ENCODE assay signal across 21 mouse cellular contexts in the genomic region with DNA sequence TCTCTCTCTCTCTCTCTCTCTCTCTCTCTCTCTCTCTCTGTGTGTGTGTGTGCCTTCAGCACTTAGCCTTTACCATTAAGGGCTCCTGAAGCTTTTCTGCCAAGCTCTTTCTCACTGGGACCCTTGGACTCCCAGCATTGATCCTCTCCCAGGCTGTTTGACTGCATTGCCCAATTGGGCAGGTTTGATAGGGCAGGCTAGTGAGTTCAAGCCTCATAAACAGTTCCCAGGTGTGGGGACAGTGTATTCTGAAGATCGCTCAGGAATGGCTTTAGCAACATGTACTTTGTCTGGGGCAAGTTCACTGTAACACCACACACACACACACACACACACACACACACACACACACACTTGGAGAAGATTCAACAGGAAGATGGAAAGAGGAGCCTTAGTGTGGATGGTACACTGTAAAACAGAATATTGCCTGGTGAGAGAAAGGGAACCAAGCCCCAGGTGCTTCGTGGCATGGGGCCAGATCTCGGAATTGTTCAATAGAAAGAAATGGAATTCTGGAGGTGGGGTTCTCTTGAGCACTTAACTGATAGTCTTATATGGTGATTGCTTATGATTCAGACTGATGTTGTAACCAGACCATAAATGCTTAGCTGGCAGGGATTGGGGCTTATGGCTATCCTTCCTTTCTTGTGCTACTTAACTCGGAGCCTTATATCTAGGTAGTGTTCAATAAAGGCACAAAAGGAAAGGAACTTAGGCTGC.
A peak's percentile ranks its signal among the peaks of the same experiment; 100 is the strongest.
DNase-seq lines count a peak whose midpoint lies in the region; ATAC-seq and TF ChIP-seq lines count a peak whose summit lies in the region.
"Had no signal": no experiment of that assay in that cellular context is flagged by ENCODE, and none has a peak within 500 bp of the region (broad histone marks: within the 10 kb centered on the region; RNA-seq: fewer than 3 reads in every experiment).

No protein-coding gene starts in this region.

- no peak overlapping the region for H3K9ac ChIP-seq in lung, embryonic 14.5 days
- H3K9ac ChIP-seq in intestine, postnatal 0 days (ENCODE audit: low read depth, low read length) = no peak overlapping the region
- no peak overlapping the region for H3K9ac ChIP-seq in liver, embryonic 16.5 days (ENCODE audit: low read depth, low read length)
- H3K9ac ChIP-seq in hindbrain, embryonic 13.5 days = no peak overlapping the region
- H3K9ac ChIP-seq: forebrain, embryonic 12.5 days; heart, embryonic 12.5 days; hindbrain, embryonic 14.5 days; lung, embryonic 15.5 days; neural tube, embryonic 15.5 days had no signal

- no peak for TF ChIP-seq POLR2A in lung, adult 2 months (IDR thresholded peaks at IDR 0.05; ENCODE audit: borderline replicate concordance, extremely low read depth, low read depth, low read length)

- H3K4me2 ChIP-seq in lung, embryonic 14.5 days = no peak overlapping the region
- no peak overlapping the region for H3K4me2 ChIP-seq in intestine, postnatal 0 days (replicated peaks; ENCODE audit: low read depth)
- H3K4me2 ChIP-seq in liver, embryonic 16.5 days (ENCODE audit: low read depth, low read length) = no peak overlapping the region
- H3K4me2 ChIP-seq in hindbrain, embryonic 13.5 days = no peak overlapping the region
- H3K4me2 ChIP-seq: forebrain, embryonic 12.5 days; heart, embryonic 12.5 days; hindbrain, embryonic 14.5 days; lung, embryonic 15.5 days; neural tube, embryonic 15.5 days had no signal

- no peaks in the 10 kb centered on the region for H3K9me3 ChIP-seq in lung, embryonic 14.5 days (ENCODE audit: low read depth, low read length)
- H3K9me3 ChIP-seq in intestine, postnatal 0 days (ENCODE audit: control insufficient read depth) = no peaks in the 10 kb centered on the region
- H3K9me3 ChIP-seq in liver, embryonic 16.5 days (replicated peaks; ENCODE audit: control insufficient read depth, low read length) = no peaks in the 10 kb centered on the region
- 0 out of 2 replicates have a peak, but pooled peaks cover 3% of the 10 kb centered on the region for H3K9me3 ChIP-seq in hindbrain, embryonic 13.5 days
- H3K9me3 ChIP-seq: lung, embryonic 15.5 days; neural tube, embryonic 15.5 days had no signal

- H3K4me1 ChIP-seq in lung, embryonic 14.5 days (ENCODE audit: insufficient read depth) = peaks cover 9% of the 10 kb centered on the region
- H3K4me1 ChIP-seq in lung, adult 2 months (ENCODE audit: control insufficient read depth, insufficient read depth, low read length) = peaks cover 3% of the 10 kb centered on the region; the same call in 1 of the 2 replicates
- H3K4me1 ChIP-seq in intestine, postnatal 0 days (replicated peaks; ENCODE audit: control insufficient read depth, insufficient read depth, low read length) = no peaks in the 10 kb centered on the region; the same call in 1 of the 2 replicates
- peaks cover 19% of the 10 kb centered on the region for H3K4me1 ChIP-seq in liver, embryonic 16.5 days (ENCODE audit: control insufficient read depth, low read depth, low read length)
- peaks cover 19% of the 10 kb centered on the region for H3K4me1 ChIP-seq in hindbrain, embryonic 13.5 days (replicated peaks)

- DNase-seq in lung, embryonic 14.5 days = peak; percentile 12
- no peak for DNase-seq in lung, adult 2 months
- peak; percentile 49 for DNase-seq in gonadal fat pad, adult 2 months (ENCODE audit: low read depth)
- DNase-seq in thymus, postnatal 36 days = no peak
- DNase-seq in frontal cortex, postnatal 36 days (ENCODE audit: low spot score in 2 of 2) = no peak
- DNase-seq: B cell, adult 2 months; cerebellum, adult 8-10 months; heart, adult 11 months; kidney, adult 11 months; thymus, adult 18-20 months had no signal

- no peak overlapping the region for H3K27ac ChIP-seq in lung, embryonic 14.5 days (ENCODE audit: low read depth)
- H3K27ac ChIP-seq in intestine, postnatal 0 days (ENCODE audit: low read depth, low read length) = peak overlapping the region; percentile 73
- peak overlapping the region; percentile 61 for H3K27ac ChIP-seq in liver, embryonic 16.5 days (ENCODE audit: low read length)
- H3K27ac ChIP-seq in hindbrain, embryonic 13.5 days = no peak overlapping the region
- H3K27ac ChIP-seq: forebrain, embryonic 12.5 days; hindbrain, embryonic 14.5 days; layer of hippocampus, adult 2 months; lung, embryonic 15.5 days; neural tube, embryonic 15.5 days had no signal

- H3K4me3 ChIP-seq in lung, embryonic 14.5 days (ENCODE audit: low read depth, low read length) = no peak overlapping the region
- no peak overlapping the region for H3K4me3 ChIP-seq in lung, adult 2 months (replicated peaks; ENCODE audit: extremely low read depth, low read depth, low read length)
- no peak overlapping the region for H3K4me3 ChIP-seq in intestine, postnatal 0 days (ENCODE audit: low read depth, low read length)
- H3K4me3 ChIP-seq in liver, embryonic 16.5 days (ENCODE audit: low read depth, low read length) = no peak overlapping the region
- no peak overlapping the region for H3K4me3 ChIP-seq in hindbrain, embryonic 13.5 days
- H3K4me3 ChIP-seq: forebrain, embryonic 12.5 days; heart, embryonic 12.5 days; layer of hippocampus, adult 2 months; lung, embryonic 15.5 days; megakaryocyte, embryonic 14.5 days; neural tube, embryonic 15.5 days had no signal

- TF ChIP-seq CTCF in lung, embryonic 14.5 days (IDR thresholded peaks at IDR 0.05; ENCODE audit: low read depth) = no peak
- no peak for TF ChIP-seq CTCF in lung, adult 2 months (IDR thresholded peaks at IDR 0.05; ENCODE audit: insufficient read depth, low read length)
- no peak for TF ChIP-seq CTCF in intestine, postnatal 0 days (IDR thresholded peaks at IDR 0.05; ENCODE audit: low read depth)

- H3K27me3 ChIP-seq in lung, embryonic 14.5 days (ENCODE audit: insufficient read depth, low read length) = no peaks in the 10 kb centered on the region
- no peaks in the 10 kb centered on the region for H3K27me3 ChIP-seq in intestine, postnatal 0 days (replicated peaks; ENCODE audit: control insufficient read depth, insufficient read depth, low read length)
- no peaks in the 10 kb centered on the region for H3K27me3 ChIP-seq in liver, embryonic 16.5 days (ENCODE audit: control insufficient read depth, insufficient read depth, low read depth, low read length)
- 0 out of 2 replicates have a peak, but pooled peaks cover 6% of the 10 kb centered on the region for H3K27me3 ChIP-seq in hindbrain, embryonic 13.5 days
- H3K27me3 ChIP-seq: heart, embryonic 12.5 days; lung, embryonic 15.5 days; neural tube, embryonic 15.5 days had no signal

- no peak for ATAC-seq in lung, embryonic 14.5 days (ENCODE audit: insufficient read depth)
- ATAC-seq in intestine, postnatal 0 days = peak; percentile 95
- ATAC-seq in liver, embryonic 16.5 days (ENCODE audit: low read depth) = peak; percentile 84
- no peak for ATAC-seq in hindbrain, embryonic 13.5 days (ENCODE audit: low FRiP score)
- ATAC-seq: midbrain, embryonic 16.5 days had no signal

- 77% methylated on average over 4 of the region's 4 CpGs for WGBS in lung, embryonic 14.5 days
- WGBS in lung, adult 2 months = 71% methylated on average over 4 of the region's 4 CpGs
- WGBS in intestine, postnatal 0 days = 49% methylated on average over 4 of the region's 4 CpGs
- 52% methylated on average over 4 of the region's 4 CpGs for WGBS in liver, embryonic 16.5 days (ENCODE audit: insufficient replicate concordance)
- 91% methylated on average over 4 of the region's 4 CpGs for WGBS in hindbrain, embryonic 13.5 days

- no peaks in the 10 kb centered on the region for H3K36me3 ChIP-seq in lung, embryonic 14.5 days (ENCODE audit: insufficient read depth)
- no peaks in the 10 kb centered on the region for H3K36me3 ChIP-seq in intestine, postnatal 0 days (ENCODE audit: control insufficient read depth, insufficient read depth)
- no peaks in the 10 kb centered on the region for H3K36me3 ChIP-seq in liver, embryonic 16.5 days (ENCODE audit: control insufficient read depth, insufficient read depth)
- H3K36me3 ChIP-seq in hindbrain, embryonic 13.5 days = no peaks in the 10 kb centered on the region
- H3K36me3 ChIP-seq: forebrain, embryonic 12.5 days; heart, embryonic 12.5 days; lung, embryonic 15.5 days; neural tube, embryonic 15.5 days had no signal

Comparison
In these comparisons a context has a peak if more than half of its experiments do, and no peak if none do; other contexts are left out.
1. DNase-seq: peak in lung, embryonic 14.5 days (single experiment) and gonadal fat pad, adult 2 months (single experiment); none in lung, adult 2 months (single experiment), thymus, postnatal 36 days (0 of 2) and frontal cortex, postnatal 36 days (0 of 2).
2. ATAC-seq: peak in intestine, postnatal 0 days (single experiment) and liver, embryonic 16.5 days (single experiment); none in lung, embryonic 14.5 days (single experiment) and hindbrain, embryonic 13.5 days (single experiment).
3. H3K27ac ChIP-seq: peak in intestine, postnatal 0 days (single experiment) and liver, embryonic 16.5 days (single experiment); none in lung, embryonic 14.5 days (single experiment) and hindbrain, embryonic 13.5 days (single experiment).